Mouse (Mus musculus) telencephalon, adult 2 months (tissue): ENCODE data around the gene Ppox.

ENCODE experiments used
- DNase-seq: peaks from one replicate; pipeline ENCODE4 v3.0.0-alpha.2; 2011; ENCODE audit warnings: low read depth, low spot score

Gene Ppox

GRCm38 (mm10) chr1:171265971-171266744 lies 14.8 kb downstream of the Ppox start:
- DNase-seq: peak; percentile 60

GRCm38 (mm10) chr1:171263666-171264461 lies 17.1 kb downstream of the Ppox start:
- DNase-seq: no peak

DNA sequence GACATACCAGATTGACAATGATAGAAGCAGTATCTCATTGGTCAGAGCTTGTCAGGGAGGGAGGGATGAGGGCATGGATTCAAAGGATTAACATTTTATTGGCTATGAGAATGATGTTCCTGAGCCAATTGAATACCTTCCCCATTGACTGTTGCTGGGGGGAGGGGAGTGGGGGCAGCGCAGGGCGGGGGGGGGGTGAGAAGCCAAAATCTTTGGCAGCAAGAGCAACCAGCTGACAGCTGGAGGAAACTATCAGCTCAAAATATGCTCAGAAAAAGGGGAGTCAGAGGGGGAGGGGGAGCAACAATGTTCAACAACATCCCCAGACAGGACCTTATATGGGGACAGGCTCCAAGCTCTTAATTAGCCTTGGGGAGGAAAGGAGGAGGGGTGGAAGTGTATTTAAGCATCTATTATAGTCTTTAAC lies 17.8 kb downstream of the Ppox start:
- peak; percentile 88 for DNase-seq

DNA sequence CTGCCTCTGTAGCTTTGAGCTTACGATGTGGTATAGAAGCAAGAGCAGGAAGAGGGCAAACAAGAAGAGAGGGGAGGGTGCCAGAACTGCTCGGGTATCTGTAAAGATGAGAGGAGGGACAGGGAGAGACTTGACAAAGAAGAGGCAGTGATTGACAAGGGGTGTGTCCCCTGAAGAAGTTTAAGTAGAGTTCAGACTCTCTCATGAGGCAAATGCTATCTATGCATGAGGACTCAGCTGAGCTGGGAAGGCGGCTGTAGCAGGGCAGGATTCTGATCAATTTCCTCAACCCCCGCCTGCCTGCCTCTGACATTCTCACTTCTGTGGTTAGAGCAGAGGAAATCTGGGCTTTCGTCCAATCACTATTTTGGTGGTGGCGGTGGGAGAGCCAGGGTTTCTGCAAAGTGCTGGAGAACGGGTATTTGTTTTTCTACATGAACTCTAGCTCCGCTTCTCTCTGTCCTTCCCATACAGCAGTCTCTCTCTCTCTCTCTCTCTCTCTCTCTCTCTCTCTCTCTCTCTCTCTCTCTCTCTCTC lies 18.3 kb downstream of the Ppox start:
- peak; percentile 95 for DNase-seq

DNA sequence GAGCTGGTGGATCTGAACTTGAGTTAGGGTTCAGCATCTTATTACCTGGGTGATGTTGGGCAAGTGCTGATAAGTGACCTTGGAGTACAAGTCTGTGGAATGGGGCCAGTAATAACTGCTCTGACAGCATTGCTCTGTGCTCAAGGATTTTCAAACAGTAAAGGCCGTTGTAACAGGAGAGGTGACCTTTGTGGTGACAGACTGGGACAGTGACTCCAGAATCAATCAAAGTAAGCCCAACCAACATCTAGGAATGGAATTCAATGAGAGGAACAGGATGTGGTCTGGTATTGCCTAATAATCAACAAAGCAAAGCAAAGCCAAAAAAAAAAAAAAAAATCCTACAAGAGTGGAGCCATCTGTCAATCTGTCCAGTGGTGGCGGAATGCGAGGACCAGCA lies 20.7 kb downstream of the Ppox start:
- no peak for DNase-seq

DNA sequence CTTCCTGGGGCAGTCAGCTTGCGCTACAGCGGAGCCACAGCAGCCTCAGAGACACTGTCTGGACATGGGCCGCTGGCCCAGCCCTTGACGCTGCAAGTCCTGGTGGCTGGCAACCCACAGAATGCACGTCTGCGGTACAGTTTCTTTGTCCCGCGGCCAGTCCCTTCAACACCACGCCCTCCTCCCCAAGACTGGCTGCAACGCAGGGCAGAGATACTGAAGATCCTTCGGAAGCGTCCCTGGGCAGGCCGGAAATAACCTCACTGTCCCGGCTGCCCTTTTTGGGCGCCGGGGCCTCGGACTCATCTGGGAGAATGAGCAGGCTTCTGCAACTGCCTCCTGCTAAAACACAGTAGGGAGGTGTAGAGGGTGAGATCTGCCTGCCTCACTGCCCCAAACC lies 22.1 kb downstream of the Ppox start:
- DNase-seq: no peak

DNA sequence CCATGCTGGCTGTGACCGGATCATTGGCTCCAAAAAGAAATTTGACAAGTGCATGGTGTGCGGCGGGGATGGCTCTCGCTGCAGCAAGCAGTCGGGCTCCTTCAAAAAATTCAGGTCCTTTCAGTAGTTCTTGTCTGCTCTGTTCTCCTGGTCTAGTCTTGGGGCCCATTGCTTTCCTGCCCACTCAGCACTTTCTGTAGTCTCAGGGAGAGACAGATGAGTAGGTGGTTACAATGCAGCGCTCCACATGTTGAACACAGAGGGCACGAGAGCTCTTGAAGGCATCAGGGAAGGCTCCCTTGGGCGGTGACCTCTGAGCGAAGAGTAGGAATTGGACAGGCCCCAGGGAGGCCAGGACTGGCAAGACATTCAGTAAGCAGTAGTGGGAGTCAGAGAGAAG lies 23.2 kb downstream of the Ppox start:
- DNase-seq: no peak

DNA sequence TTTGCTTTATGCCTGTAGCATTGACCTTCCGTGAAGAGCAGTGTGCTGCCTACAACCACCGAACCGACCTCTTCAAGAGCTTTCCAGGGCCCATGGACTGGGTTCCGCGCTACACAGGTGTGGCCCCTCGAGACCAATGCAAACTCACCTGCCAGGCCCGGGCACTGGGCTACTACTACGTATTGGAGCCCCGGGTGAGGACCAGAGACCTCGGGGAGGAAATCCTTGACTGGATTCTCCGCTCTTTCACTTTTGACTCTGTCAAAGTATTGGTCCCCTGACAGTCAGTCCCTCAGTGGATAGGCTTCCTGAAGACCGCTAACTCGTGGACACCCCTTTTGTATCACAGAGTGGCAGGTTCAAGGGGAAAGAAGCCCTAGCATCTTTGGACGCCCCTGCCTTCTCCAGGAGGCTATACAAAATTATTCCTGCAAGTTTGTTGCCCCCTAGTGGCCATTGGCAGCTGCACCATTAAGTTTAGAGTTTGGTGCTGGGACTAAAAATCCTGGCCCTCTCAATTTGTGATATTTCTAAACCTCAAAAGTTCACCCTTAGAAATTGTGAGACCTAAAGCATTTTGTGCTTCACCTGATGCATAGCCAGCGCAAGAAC lies 23.9 kb downstream of the Ppox start:
- DNase-seq: no peak

- no peak for DNase-seq
These were observed 24.7 kb downstream of the Ppox start for GRCm38 (mm10) chr1:171256095-171256818.

GRCm38 (mm10) chr1:171252415-171252814 lies 28.6 kb downstream of the Ppox start:
- DNase-seq: no peak

DNA sequence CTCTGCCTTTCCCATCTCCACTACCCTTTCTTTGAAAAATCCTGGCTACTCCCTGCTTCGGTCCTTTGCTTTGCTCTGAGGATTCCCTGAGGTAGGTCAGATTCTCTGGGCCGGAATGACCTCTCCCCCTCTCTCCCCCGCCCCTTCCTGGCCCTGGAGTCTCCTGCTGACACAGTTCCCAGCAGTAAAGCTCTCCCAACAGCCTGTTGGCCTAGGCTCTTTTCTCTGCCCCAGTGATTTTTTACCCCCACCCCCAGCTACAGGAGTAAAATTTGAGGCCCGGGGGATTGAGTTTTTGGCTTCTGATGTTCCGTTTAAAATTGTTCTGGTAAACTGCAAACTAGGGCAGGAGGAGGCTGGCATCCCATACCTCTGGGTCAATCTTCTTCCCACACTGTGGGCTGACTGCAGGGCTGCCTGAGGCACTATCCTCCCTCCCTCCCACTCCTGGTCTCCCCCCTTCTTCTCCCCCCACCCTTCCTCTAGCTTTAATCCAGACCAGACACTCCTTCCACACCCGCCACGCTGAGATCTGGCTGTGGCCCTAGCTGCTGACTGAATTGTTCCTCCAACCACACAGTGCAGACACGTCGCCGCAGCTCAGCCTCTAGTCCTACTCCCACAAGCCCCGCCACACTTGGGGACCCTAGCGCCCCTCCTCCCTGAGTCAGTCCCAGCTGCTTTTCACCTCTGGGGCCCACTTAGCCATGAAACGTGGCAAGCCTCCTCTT lies 29.2 kb downstream of the Ppox start:
- DNase-seq: no peak

GRCm38 (mm10) chr1:171250680-171251593 lies 30.0 kb downstream of the Ppox start, which contains the start of gene Ndufs2:
Ndufs2 (minus strand) TSS chr1:171251388.
- DNase-seq: no peak

DNA sequence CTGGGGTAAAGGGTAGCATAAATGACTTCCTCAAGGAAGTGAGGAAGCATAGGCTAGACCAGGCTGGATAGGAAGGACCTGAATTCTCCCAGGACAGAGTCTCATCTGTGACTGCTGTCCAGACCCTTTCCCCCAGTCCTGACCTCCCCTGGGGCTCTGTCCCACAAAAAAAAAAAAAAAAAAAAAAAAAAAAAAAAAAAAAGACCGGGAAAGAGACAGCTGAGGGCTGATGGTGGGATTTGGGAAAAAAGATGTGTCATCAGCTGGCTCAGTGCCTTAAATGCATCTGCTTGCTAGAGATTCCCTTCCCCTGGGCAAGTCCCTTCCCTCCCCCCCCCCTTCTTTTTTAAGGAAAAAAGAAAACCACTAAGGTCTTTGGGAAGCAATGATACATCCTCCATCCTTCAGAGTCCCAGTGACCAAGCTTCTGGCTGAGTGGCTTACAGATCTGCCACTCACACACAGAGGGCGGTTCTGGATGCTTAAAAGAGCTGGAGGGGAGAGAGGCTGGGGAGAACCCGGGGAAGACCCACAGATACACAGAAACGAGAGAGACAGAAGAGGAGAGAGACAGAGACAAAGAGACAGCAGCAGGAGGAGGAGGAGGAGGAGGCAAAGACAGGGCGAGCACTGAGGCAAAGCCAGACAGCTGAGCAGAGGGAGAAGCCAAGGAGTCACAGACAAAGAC lies 30.9 kb downstream of the Ppox start, which contains the start of gene Adamts4:
Gene Adamts4 (plus strand): TSS at position 509 of the 688 bp plus-strand sequence.
- DNase-seq: peak; percentile 55

GRCm38 (mm10) chr1:171248386-171249226 lies 32.4 kb downstream of the Ppox start:
- peak; percentile 55 for DNase-seq

- DNase-seq: no peak
These were observed 33.1 kb downstream of the Ppox start for GRCm38 (mm10) chr1:171247916-171248315.

GRCm38 (mm10) chr1:171247453-171247841 lies 33.5 kb downstream of the Ppox start:
- DNase-seq: no peak

GRCm38 (mm10) chr1:171246709-171247452 lies 34.1 kb downstream of the Ppox start:
- peak; percentile 100 for DNase-seq
